Mouse (Mus musculus) erythroid progenitor cell, adult 5-6 weeks (primary cell): ENCODE results near the gene Efcab11. TPM values are rescaled to one million over a fixed set of nuclear protein-coding genes. Genes with fewer than 3 reads are reported as not detected.

Experiments used
- ATAC-seq: replicated peaks from 2 replicates; pipeline ENCODE4 v1.8.0; 2016; ENCODE audit warnings: moderate number of reproducible peaks, mild to moderate bottlenecking, moderate TSS enrichment, inconsistent platforms; ENCODE audit not compliant: poor library complexity, low FRiP score, severe bottlenecking
- total RNA-seq, 2 experiments: library from RNA; stranded (forward) in 1 of 2; stranded (reverse) in 1 of 2; fragments of 150-400 nt in 1 of 2; fragments of 186-747, 209-891 nt in 1 of 2; gene quantifications; 2 replicates each; pipeline versions ENCODE4 v1.2.3 to v1.2.4; 2015 to 2017; ENCODE audit warnings: low replicate concordance in 2 of 2

Gene Efcab11
- total RNA-seq, 2 experiments from 2014 or later, result 21.8 to 46.2 TPM

- no peak for ATAC-seq
These were observed 118.3 kb downstream of the Efcab11 start for GRCm38 (mm10) chr12:99765979-99766378.

DNA sequence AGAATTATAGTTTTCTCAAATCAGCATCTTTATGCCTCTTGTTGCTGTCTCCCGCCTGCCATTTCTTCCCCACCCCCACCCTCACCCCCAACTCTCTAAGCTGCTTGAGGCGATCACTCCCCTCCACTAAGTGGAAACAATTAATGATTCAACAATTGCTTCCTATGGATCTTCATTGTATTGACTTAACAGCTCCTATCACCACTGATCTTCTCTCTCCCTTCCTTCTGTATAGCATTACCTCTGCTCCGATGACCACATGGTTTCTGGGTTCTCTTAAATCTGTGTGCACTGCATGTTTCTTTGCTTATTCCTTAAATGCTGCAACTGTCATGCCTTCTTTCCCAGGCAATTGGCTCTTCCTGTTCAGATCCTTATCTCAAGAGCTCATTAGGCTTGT, 120.2 kb downstream of the Efcab11 start:
- ATAC-seq, result no peak

DNA sequence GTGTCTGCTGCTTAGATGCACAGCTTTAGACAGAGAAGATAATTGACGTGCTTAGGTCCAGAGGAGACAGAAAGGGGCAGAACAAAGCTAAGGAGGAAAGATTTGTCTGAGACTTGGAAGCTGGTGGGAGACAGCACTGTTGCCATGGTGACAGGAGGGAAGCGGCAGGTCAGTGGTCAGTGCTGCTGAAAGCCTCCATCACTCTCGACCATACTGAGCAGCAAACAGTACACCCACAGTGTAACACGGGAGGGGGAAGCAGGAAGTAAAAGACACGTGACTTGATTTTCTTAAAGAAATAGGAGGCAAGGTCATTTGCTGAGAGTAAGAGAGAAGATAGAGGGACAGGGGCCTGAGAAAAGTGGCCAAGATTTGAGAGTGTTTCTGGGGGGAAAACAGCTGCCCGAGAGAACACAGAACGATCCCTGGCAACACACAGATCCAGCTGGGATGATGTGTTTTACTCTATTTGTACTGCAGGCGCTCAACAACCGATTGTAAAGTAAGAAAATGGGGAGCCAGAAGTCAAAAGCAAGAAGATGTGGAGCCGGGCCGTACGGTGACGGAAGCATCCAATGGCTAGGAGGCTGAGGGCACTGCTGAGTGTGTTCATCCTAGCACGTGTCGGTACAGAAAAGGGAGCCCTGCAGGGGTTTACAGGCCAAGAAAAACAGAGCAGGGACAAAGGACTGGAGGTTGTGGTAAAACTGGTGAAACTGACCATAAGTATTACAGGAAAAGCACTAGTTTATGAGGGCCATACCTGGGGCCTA, 126.3 kb downstream of the Efcab11 start:
- no peak for ATAC-seq

DNA sequence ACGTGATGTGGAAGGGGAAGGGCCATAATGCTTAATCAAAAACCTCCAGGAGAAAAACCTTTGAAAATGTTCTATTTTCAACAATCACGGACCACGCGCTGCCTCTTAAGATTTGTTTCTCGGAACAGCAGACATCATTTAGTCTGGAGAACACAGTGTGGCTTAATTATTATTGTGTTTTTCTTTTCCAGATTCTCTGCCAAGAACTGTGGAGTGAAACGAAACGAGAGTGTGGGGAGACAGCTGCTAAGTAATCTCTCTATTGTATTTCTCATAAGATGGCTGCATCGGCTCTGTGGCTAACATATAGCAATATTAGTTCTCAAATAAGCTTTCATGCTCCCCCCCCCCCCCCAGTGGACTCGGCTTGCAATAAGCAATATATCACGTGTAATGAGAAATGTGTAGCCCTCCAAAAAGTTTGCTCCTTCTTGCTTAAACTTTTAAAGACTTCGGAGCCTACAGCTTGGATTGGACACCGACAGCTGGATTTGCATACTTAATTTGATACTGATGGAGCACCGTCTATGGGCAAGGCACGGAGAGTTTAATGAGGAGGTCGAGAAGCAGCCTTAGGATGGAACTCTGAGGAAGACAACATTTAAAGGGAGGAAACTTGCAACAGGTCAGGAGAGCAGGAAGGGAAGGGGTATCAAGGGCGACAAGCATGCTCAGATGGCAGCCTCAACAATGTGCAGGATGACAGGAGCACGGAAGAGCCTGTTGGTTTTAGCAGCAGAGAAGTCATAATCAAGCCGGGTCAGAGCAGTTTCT, 127.1 kb downstream of the Efcab11 start:
- no peak for ATAC-seq

- no peak for ATAC-seq
These were observed 128.0 kb downstream of the Efcab11 start for GRCm38 (mm10) chr12:99756213-99756612.

DNA sequence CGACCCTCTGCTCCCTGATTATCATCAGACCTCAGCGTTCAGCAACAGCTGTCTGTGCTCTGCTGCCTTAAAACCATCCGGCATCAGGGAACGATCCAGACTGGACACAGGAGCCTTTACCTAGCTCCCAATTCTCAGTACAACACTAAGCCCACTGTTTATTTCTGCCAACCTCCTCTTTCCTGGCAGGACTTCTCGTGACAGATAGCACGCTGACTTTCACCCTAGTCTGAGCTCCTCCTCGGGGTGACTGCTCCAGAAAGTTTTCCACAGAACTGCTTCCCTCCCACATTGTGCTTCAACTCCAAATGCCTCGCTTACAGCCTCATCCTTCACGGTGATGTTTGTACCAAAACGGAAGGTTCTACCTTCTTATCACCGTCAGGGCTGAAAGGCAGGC, 131.3 kb downstream of the Efcab11 start:
- ATAC-seq, result no peak

GRCm38 (mm10) chr12:99749391-99749790, 134.8 kb downstream of the Efcab11 start:
- no peak for ATAC-seq

- ATAC-seq, result no peak
These were observed 142.6 kb downstream of the Efcab11 start for GRCm38 (mm10) chr12:99741631-99742030.

DNA sequence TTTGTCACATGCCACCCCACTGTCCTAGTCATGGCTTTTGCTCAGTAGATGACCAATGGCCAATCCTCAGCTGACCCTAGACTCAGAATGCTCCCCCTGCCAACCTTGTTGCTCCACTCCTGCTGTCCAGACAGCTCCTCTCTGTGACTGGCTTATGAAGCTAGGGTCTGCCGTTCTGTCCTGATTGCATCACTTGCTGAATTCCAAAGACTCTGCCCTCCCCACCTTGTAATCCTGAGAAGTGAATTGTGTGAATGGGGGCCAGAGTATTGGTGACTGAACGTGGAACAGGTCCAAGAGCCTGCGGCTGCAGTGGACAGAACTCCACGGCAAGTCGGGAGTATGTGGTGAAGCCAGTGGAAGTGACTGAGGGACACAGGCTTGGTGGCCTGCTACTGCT, 145.0 kb downstream of the Efcab11 start:
- ATAC-seq, result no peak

DNA sequence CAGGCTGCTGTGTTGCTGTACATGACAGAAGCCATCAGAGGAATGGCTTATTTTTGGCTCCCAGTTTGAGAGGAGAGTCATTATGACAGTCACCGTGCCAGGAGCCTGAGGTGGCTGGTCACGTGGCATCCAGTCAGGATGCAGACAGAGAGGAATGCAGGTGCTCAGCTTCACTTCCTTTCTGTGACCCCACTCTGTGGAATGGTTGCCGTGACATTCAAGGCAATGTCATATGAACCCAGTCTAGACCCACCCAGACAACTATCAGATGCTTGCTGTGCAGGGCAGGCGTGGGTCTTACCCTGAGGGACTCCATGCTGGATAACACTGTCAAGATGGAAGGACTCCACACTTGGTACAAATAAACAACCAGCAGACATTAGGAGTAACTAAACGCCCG, 146.0 kb downstream of the Efcab11 start:
- ATAC-seq, result no peak

DNA sequence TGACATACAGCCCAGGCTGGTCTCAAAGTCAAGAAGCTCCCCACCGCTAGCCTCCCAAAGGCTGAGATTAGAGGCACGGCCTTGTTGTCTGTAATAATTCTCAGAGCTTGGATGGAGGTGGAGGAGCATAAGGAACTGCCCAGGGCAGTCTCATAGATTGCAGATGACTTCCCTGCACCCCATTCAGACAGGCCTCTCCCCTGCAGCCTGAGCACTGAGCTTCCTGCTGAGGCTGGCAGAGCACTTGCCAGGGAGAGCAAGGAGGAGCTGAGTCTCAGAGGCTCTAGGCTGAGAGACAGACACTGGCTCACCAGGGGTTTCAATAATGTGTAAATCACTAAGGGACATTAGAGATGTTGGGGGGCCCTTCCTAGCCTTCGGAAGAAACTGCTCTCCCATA, 147.3 kb downstream of the Efcab11 start:
- no peak for ATAC-seq

- no peak for ATAC-seq
These were observed 149.1 kb downstream of the Efcab11 start for GRCm38 (mm10) chr12:99735172-99735571.

- ATAC-seq, result no peak
These were observed 160.0 kb downstream of the Efcab11 start for GRCm38 (mm10) chr12:99724206-99724605.

GRCm38 (mm10) chr12:99723791-99724190, 160.4 kb downstream of the Efcab11 start:
- ATAC-seq, result no peak

GRCm38 (mm10) chr12:99721318-99721717, 162.9 kb downstream of the Efcab11 start:
- ATAC-seq, result no peak

DNA sequence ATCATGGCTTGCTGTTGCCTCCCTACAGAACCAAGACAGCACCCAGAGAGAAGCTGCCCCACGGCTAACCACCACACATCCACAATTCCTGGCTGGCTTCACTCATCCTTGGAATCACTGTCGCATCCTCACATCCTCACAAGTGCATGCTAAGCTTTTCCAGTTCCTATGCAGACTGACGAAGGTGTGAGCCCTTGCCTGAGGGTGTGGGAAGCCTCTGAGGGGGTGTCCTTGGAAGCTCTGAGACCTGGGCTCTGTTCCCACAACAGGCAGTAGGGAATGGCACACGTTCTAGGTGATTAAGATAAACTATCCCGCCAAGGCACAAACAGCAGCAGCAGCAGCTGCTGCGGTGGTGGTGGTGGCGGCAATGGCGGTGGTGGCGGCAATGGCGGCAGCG, 164.5 kb downstream of the Efcab11 start:
- ATAC-seq, result no peak

GRCm38 (mm10) chr12:99718161-99718560, 166.1 kb downstream of the Efcab11 start:
- no peak for ATAC-seq

DNA sequence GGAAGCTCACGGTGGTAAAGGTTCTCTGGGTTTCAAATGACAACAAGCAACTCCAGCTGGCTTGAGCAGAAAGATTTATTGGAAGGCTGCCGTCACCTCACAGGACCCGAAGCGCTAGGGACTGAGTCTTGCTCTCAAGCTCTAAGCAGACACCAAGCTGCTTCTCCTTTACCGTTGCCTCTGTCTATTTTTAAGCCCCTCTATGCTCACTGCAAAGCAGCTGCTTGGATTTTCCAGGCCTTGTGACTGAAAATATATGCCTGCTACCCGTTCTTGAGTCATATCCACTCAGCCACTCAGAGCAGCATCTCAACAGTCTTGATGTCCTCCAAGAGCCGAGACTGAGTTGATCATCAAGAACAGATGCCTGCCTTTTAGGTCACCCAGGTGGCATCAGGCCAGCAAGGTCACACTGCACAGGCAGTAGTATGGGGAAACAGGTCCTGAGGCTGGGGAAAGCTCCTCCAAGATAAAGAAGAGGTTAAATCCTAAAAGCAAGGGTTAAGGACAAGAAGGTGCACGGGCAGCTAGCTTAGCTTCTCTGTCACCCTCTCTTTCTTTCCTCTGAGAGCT, 168.1 kb downstream of the Efcab11 start:
- no peak for ATAC-seq

DNA sequence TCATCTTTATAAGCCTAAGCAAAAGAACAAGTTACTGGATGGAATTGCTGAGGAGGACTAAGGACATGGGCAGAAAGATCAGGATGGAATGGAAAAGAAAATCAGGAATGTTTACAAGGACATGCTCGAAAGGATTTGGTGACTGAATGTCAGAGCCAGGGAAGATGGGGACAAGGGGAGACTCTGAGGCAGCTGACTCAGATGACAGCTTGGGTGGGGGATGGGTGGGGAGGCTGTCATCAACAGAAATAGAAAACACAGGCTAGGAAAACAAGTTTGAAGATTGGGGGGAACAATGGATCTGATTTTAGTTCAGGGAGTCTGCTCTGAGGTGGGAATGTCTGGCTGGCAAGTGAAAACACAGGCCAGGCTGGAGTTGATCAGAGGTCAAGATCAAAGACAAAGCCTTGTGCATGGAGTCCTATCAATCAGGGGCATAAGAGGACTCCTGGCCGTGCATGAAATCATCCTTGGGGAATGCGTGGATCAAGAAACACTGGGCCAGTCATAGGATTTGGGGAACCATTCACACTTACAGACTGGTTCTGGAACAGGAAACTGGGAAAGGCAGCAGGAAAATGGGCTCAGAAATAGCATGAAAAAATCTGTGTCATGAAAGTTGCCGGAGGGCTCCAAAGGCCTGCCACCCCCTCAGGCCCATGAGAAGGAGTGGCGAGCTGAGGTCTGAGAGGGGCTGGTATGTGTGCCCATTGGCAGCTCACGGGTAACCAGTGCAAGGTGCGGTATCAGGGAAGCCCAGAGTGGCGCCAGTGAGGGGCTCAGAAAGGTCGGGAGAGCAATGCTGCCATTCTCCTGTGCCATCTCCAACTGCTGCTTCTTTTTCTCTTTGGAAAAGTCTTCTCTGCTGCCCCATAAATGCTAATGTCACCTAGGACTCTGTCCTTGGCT, 168.9 kb downstream of the Efcab11 start:
- no peak for ATAC-seq

DNA sequence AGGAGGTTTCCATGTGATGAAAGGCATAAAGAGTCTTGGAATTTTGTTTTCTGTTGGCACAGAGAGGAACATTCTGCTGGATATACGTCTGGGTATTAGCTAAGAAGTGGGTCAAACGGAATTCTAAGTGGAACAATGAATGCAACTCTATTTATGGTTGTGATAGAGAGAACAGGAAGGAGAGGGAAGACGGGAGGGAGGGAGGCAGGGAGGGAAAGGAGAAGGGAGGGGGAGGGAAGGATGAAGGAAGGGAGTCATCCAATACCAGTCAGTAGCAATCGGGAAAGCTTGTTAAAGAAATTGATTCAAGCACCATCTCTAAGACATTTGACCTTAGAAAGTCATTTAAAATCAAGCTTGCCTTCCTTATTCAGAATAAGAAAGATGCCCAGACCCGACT, 172.0 kb downstream of the Efcab11 start:
- no peak for ATAC-seq
